Mouse (Mus musculus): Measurements from ENCODE around the gene Zcchc14. TPM values are rescaled to one million over a fixed set of nuclear protein-coding genes. Genes with fewer than 3 reads are reported as not detected.
A peak's percentile ranks its signal among the peaks of the same experiment; 100 is the strongest.

The Zcchc14 gene
- polyA plus RNA-seq, 1 experiment: 11.0 TPM

- H3K36me3 ChIP-seq (ENCODE audit: control insufficient read depth, insufficient read depth, low read length): no peaks in the 10 kb centered on the region
- H3K27me3 ChIP-seq (ENCODE audit: control insufficient read depth, insufficient read depth, low read length): no peaks in the 10 kb centered on the region
- no peak overlapping the region for H3K27ac ChIP-seq (ENCODE audit: control insufficient read depth, insufficient read depth, low read depth, low read length)
- H3K4me1 ChIP-seq (ENCODE audit: control insufficient read depth, insufficient read depth, low read length): peaks cover 19% of the 10 kb centered on the region
- no peak overlapping the region for H3K4me3 ChIP-seq (ENCODE audit: control insufficient read depth, low read depth, low read length)
- no peak for TF ChIP-seq CTCF (IDR thresholded peaks at IDR 0.05; ENCODE audit: control insufficient read depth, insufficient read depth, insufficient replicate concordance, low read depth, low read length)
- no peak for TF ChIP-seq POLR2A (IDR thresholded peaks at IDR 0.05; ENCODE audit: control insufficient read depth, low read depth, low read length)
These were observed 59.4 kb downstream of the Zcchc14 start for GRCm38 (mm10) chr8:121593293-121593692.

GRCm38 (mm10) chr8:121591178-121592066 lies 61.3 kb downstream of the Zcchc14 start:
- peak overlapping the region; percentile 90 for H3K4me3 ChIP-seq (ENCODE audit: control insufficient read depth, low read depth, low read length)
- TF ChIP-seq POLR2A (IDR thresholded peaks at IDR 0.05; ENCODE audit: control insufficient read depth, low read depth, low read length): no peak
- no peak for TF ChIP-seq CTCF (IDR thresholded peaks at IDR 0.05; ENCODE audit: control insufficient read depth, insufficient read depth, insufficient replicate concordance, low read depth, low read length)
- H3K27me3 ChIP-seq (ENCODE audit: control insufficient read depth, insufficient read depth, low read length): no peaks in the 10 kb centered on the region
- H3K27ac ChIP-seq (ENCODE audit: control insufficient read depth, insufficient read depth, low read depth, low read length): peak overlapping the region; percentile 8; the same call in 1 of the 2 replicates
- no peaks in the 10 kb centered on the region for H3K36me3 ChIP-seq (ENCODE audit: control insufficient read depth, insufficient read depth, low read length)
- peaks cover 21% of the 10 kb centered on the region for H3K4me1 ChIP-seq (ENCODE audit: control insufficient read depth, insufficient read depth, low read length)

GRCm38 (mm10) chr8:121590203-121591177 lies 62.2 kb downstream of the Zcchc14 start, which contains the start of gene Map1lc3b:
Gene Map1lc3b (plus strand): TSS chr8:121590361.
- H3K4me3 ChIP-seq (ENCODE audit: control insufficient read depth, low read depth, low read length): peak within 1 kb of the TSS; percentile 90
- TF ChIP-seq CTCF (IDR thresholded peaks at IDR 0.05; ENCODE audit: control insufficient read depth, insufficient read depth, insufficient replicate concordance, low read depth, low read length): no peak
- peak; percentile 95 for TF ChIP-seq POLR2A (IDR thresholded peaks at IDR 0.05; ENCODE audit: control insufficient read depth, low read depth, low read length)

GRCm38 (mm10) chr8:121589205-121589726 lies 63.4 kb downstream of the Zcchc14 start:
- TF ChIP-seq POLR2A (IDR thresholded peaks at IDR 0.05; ENCODE audit: control insufficient read depth, low read depth, low read length) (no peak), CTCF (IDR thresholded peaks at IDR 0.05; ENCODE audit: control insufficient read depth, insufficient read depth, insufficient replicate concordance, low read depth, low read length) (no peak)
- H3K27me3 ChIP-seq (ENCODE audit: control insufficient read depth, insufficient read depth, low read length): no peaks in the 10 kb centered on the region
- H3K4me3 ChIP-seq (ENCODE audit: control insufficient read depth, low read depth, low read length): peak overlapping the region; percentile 90
- no peaks in the 10 kb centered on the region for H3K36me3 ChIP-seq (ENCODE audit: control insufficient read depth, insufficient read depth, low read length)
- H3K4me1 ChIP-seq (ENCODE audit: control insufficient read depth, insufficient read depth, low read length): peaks cover 29% of the 10 kb centered on the region
- H3K27ac ChIP-seq (ENCODE audit: control insufficient read depth, insufficient read depth, low read depth, low read length): peak overlapping the region; percentile 87

More at GRCm38 (mm10) chr8:121590203-121591177, 62.2 kb downstream of the Zcchc14 start, which contains the start of gene Map1lc3b:
- Histone ChIP-seq H3K36me3 (ENCODE audit: control insufficient read depth, insufficient read depth, low read length) (no peaks in the 10 kb centered on the region), H3K4me1 (ENCODE audit: control insufficient read depth, insufficient read depth, low read length) (peaks cover 25% of the 10 kb centered on the region), H3K27ac (ENCODE audit: control insufficient read depth, insufficient read depth, low read depth, low read length) (peak within 1 kb of the TSS; percentile 87), H3K27me3 (ENCODE audit: control insufficient read depth, insufficient read depth, low read length) (no peaks in the 10 kb centered on the region)

GRCm38 (mm10) chr8:121588750-121589149 lies 64.0 kb downstream of the Zcchc14 start:
- H3K4me1 ChIP-seq (ENCODE audit: control insufficient read depth, insufficient read depth, low read length): peaks cover 29% of the 10 kb centered on the region
- TF ChIP-seq POLR2A (IDR thresholded peaks at IDR 0.05; ENCODE audit: control insufficient read depth, low read depth, low read length): no peak
- no peak for TF ChIP-seq CTCF (IDR thresholded peaks at IDR 0.05; ENCODE audit: control insufficient read depth, insufficient read depth, insufficient replicate concordance, low read depth, low read length)
- H3K27ac ChIP-seq (ENCODE audit: control insufficient read depth, insufficient read depth, low read depth, low read length): 0 out of 2 replicates have a peak overlapping the region, but pooled peaks have one; percentile 54
- H3K27me3 ChIP-seq (ENCODE audit: control insufficient read depth, insufficient read depth, low read length): no peaks in the 10 kb centered on the region
- H3K36me3 ChIP-seq (ENCODE audit: control insufficient read depth, insufficient read depth, low read length): no peaks in the 10 kb centered on the region
- no peak overlapping the region for H3K4me3 ChIP-seq (ENCODE audit: control insufficient read depth, low read depth, low read length)

GRCm38 (mm10) chr8:121585159-121585825 lies 67.4 kb downstream of the Zcchc14 start:
- Histone ChIP-seq H3K36me3 (ENCODE audit: control insufficient read depth, insufficient read depth, low read length) (no peaks in the 10 kb centered on the region), H3K4me1 (ENCODE audit: control insufficient read depth, insufficient read depth, low read length) (peaks cover 16% of the 10 kb centered on the region), H3K27me3 (ENCODE audit: control insufficient read depth, insufficient read depth, low read length) (no peaks in the 10 kb centered on the region), H3K4me3 (ENCODE audit: control insufficient read depth, low read depth, low read length) (peak overlapping the region; percentile 95), H3K27ac (ENCODE audit: control insufficient read depth, insufficient read depth, low read depth, low read length) (peak overlapping the region; percentile 72)
- TF ChIP-seq CTCF (IDR thresholded peaks at IDR 0.05; ENCODE audit: control insufficient read depth, insufficient read depth, insufficient replicate concordance, low read depth, low read length) (no peak), POLR2A (IDR thresholded peaks at IDR 0.05; ENCODE audit: control insufficient read depth, low read depth, low read length) (peak; percentile 75)

Measured in testis, adult 2 months (tissue).